Mouse (Mus musculus) embryonic facial prominence, embryonic 14.5 days (tissue): Measurements from ENCODE around the gene Rpl14. TPM values are rescaled to one million over a fixed set of nuclear protein-coding genes. Genes with fewer than 3 reads are reported as not detected.

Source experiments
- ATAC-seq: fragments of 200-750 bp; cut with Nextera tagmentation; 2 replicates; pipeline ENCODE4 v1.8.0; 2017; ENCODE audit warnings: low read depth, moderate number of reproducible peaks, moderate TSS enrichment
- DNase-seq: peaks from one replicate; pipeline ENCODE4 v3.0.0-alpha.2; 2015; ENCODE audit warnings: low spot score
- H3K27ac ChIP-seq: fragments of 300-500 bp; sonication (generic); replicated peaks from 2 replicates; pipeline ENCODE4 v1.5.1; 2014; ENCODE audit warnings: low read depth, mild to moderate bottlenecking, low read length, moderate library complexity
- H3K27me3 ChIP-seq: fragments of 300-500 bp; sonication (generic); replicated peaks from 2 replicates; pipeline ENCODE4 v1.6.1; 2014; ENCODE audit warnings: low read length; ENCODE audit not compliant: control insufficient read depth, insufficient read depth
- H3K36me3 ChIP-seq: fragments of 300-500 bp; sonication (generic); 2 replicates; pipeline ENCODE4 v1.6.1; 2014; ENCODE audit warnings: low read length, mixed read lengths; ENCODE audit not compliant: control insufficient read depth, insufficient read depth
- H3K4me1 ChIP-seq: fragments of 300-500 bp; sonication (generic); 2 replicates; pipeline ENCODE4 v1.6.1; 2014; ENCODE audit warnings: antibody characterized with exemption, low read length; ENCODE audit not compliant: control insufficient read depth, insufficient read depth
- H3K4me2 ChIP-seq: fragments of 300-500 bp; sonication (generic); 2 replicates; pipeline ENCODE4 v1.6.1; 2014; ENCODE audit warnings: low read depth, mild to moderate bottlenecking, low read length, moderate library complexity, mixed read lengths
- H3K4me3 ChIP-seq: fragments of 300-500 bp; sonication (generic); 2 replicates; pipeline ENCODE4 v1.5.1; 2014; ENCODE audit warnings: low read depth, mild to moderate bottlenecking, low read length
- H3K9ac ChIP-seq: fragments of 300-500 bp; sonication (generic); 2 replicates; pipeline ENCODE4 v1.6.1; 2014; ENCODE audit warnings: low read depth, mild to moderate bottlenecking, low read length, moderate library complexity, mixed read lengths
- H3K9me3 ChIP-seq: fragments of 300-500 bp; sonication (generic); 2 replicates; pipeline ENCODE4 v1.6.1; 2016; ENCODE audit warnings: low read length; ENCODE audit not compliant: control insufficient read depth
- WGBS: fragments of 180-500 bp; shearing (Covaris S2); extraction: QIAGEN DNeasy Blood & Tissue Kit; methylation state at CpG from one replicate; pipeline ENCODE4 v1.1.7; 2014; 5-methylcytosine and 5-hydroxymethylcytosine counted together
- polyA plus RNA-seq: library from polyadenylated mRNA; unstranded; fragments of >200 nt; fragmentation: Nextera tagmentation; extraction: Ambion mirVana; gene quantifications from 2 replicates; pipeline ENCODE4 v1.2.1, GENCODE M21; 2014

Gene Rpl14
- polyA plus RNA-seq, 1 experiment from 2014 or later = 1,026 TPM

DNA sequence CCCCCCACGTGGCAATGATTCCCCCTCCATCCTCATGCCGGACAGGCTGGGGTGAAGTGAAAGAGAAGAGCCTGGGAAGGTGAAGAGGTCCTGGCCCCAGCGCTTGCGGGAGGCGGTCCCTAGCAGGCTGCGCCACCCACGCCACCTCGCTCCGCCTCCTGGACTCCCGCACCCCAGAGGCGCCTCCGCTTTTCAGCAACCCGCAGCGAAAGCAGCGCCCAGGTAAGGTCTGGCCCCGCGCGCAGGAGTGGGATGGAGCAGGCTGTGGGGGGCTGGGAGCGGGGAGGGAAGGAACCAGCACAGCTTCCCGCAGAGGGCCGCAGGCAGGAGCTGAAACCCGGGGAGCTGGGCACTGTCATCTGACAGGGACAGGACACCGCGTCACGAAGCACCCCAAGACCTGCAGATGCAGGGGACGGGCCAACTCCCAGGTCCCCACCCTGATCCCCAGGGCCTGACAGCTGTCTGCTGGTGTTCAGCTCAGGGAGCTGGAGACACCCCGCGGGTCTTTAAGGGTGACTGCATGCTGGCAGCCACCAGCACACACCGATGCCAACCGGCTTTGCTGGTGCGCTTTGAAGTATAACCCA, 31.5 kb upstream of the Rpl14 start, which contains the start of gene Entpd3:
TSS of gene Entpd3 (plus strand) at position 157 of the 590 bp plus-strand sequence.
- WGBS = under 1% methylated on average over 16 of the region's 31 CpGs
- H3K27me3 ChIP-seq = peaks cover 14% of the 10 kb centered on the region; the same call in 1 of the 2 replicates
- ATAC-seq = peak; percentile 51; the same call in 1 of the 2 replicates

DNA sequence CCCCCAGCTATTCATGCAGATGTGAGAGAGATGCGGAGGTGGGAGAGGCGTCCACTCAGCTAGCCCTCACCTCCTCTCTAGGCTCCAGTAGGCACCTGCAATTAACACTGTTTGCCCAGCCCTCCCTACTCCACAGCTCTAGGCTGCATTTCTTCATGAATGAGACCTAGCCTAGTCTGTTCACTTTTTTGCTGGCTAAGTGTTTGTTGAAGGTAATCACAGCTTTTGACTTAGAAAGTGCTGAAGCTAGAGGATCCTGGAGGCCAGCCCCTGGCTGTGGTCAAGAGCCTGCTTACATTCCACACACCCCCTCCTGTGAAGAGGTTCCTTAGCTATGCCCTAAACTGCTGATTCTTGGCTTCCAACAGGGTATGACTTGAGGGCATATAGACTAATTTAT, 29.8 kb upstream of the Rpl14 start:
- Histone ChIP-seq H3K9ac (no peak overlapping the region), H3K4me2 (peak overlapping the region; percentile 86; the same call in 1 of the 2 replicates), H3K4me1 (peaks cover 12% of the 10 kb centered on the region; the same call in 1 of the 2 replicates), H3K36me3 (no peaks in the 10 kb centered on the region), H3K9me3 (no peaks in the 10 kb centered on the region), H3K27ac (no peak overlapping the region), H3K27me3 (peaks cover 14% of the 10 kb centered on the region; the same call in 1 of the 2 replicates), H3K4me3 (no peak overlapping the region)
- DNase-seq (peak; percentile 55), ATAC-seq (peak; percentile 42; the same call in 1 of the 2 replicates)
- no CpG with 5 or more reads among the region's 2 CpGs for WGBS

More for the DNA sequence above, 31.5 kb upstream of the Rpl14 start, which contains the start of gene Entpd3:
- Histone ChIP-seq H3K9me3 (no peaks in the 10 kb centered on the region), H3K27ac (no peak within 1 kb of the TSS), H3K4me1 (peaks cover 12% of the 10 kb centered on the region; the same call in 1 of the 2 replicates), H3K4me3 (peak within 1 kb of the TSS; percentile 46), H3K36me3 (no peaks in the 10 kb centered on the region), H3K9ac (peak within 1 kb of the TSS; percentile 64), H3K4me2 (peak within 1 kb of the TSS; percentile 86)
- peak; percentile 40 for DNase-seq

DNA sequence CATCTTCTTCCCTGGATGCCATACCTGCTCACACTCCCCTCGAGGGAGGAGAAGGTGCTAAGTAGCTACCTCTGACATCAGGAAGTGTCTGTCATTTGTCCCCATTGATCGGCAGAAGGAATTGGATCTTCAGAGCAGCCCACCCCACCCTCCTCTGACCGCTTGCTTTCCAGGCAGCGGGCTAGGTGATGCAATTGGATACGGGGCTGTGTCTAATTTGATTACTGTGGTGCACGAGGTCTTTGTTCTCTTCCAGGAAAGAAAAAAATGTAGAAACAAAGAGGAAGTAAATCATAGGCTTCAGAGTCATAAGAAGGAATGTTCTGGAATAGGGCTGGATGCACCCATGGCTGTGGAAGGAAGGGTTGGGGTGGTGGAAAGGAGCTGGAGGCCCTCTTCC, 29.0 kb upstream of the Rpl14 start:
- Histone ChIP-seq H3K27me3 (peaks cover 14% of the 10 kb centered on the region; the same call in 1 of the 2 replicates), H3K4me1 (peaks cover 17% of the 10 kb centered on the region), H3K4me2 (peak overlapping the region; percentile 30), H3K36me3 (no peaks in the 10 kb centered on the region), H3K27ac (no peak overlapping the region), H3K9ac (no peak overlapping the region), H3K4me3 (no peak overlapping the region), H3K9me3 (no peaks in the 10 kb centered on the region)
- ATAC-seq (peak; percentile 23; the same call in 1 of the 2 replicates), DNase-seq (peak; percentile 50)
- under 1% methylated on average over 6 of the region's 6 CpGs for WGBS

DNA sequence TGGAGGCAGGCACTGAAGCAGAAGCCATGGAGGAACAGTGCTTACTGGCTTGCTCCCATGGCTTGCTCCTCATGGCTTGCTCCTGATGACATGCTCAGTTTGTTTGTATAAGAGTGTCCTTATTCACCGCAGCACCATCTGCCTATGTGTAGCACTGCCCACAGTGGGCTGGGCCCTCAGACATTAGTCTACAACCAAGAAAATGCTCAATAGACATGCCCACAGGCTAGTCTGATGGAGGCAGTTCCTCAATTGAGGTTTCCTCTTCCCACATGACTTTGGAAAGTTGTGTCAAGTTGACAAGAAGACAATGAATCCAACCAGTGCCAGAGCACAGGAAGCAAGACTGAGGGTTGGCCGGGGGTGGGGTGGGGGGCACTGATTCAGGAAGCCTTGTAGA, 25.2 kb upstream of the Rpl14 start:
- DNase-seq (no peak), ATAC-seq (no peak)
- Histone ChIP-seq H3K9me3 (no peaks in the 10 kb centered on the region), H3K36me3 (no peaks in the 10 kb centered on the region), H3K9ac (no peak overlapping the region), H3K4me1 (peaks cover 13% of the 10 kb centered on the region; the same call in 1 of the 2 replicates), H3K4me2 (no peak overlapping the region), H3K27me3 (no peaks in the 10 kb centered on the region), H3K27ac (no peak overlapping the region), H3K4me3 (no peak overlapping the region)
- WGBS = 72% methylated on average over 2 of the region's 2 CpGs

DNA sequence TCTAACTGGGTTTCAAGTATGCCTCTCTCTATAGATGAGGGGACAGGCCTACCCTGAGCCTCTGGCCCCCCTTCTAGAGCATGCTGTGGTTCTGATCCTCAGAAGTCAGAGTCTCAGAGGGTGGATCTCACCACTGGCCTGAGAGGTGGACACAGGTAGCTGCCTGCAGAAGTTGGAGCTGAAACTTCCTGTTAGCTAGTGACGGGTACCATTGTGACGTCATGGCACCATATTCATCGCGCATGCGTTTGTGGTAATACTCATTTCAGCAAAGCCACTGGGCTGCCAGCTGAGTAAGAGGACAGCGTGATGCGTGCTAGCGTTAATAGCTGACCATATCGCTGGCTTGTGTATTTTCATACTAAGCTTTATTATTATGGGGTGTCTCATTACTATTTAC, 24.8 kb upstream of the Rpl14 start:
- no peak for ATAC-seq
- 88% methylated on average over 9 of the region's 9 CpGs for WGBS
- no peak overlapping the region for H3K9ac ChIP-seq
- H3K27ac ChIP-seq = no peak overlapping the region
- H3K9me3 ChIP-seq = no peaks in the 10 kb centered on the region
- no peak overlapping the region for H3K4me3 ChIP-seq
- H3K36me3 ChIP-seq = no peaks in the 10 kb centered on the region
- H3K27me3 ChIP-seq = no peaks in the 10 kb centered on the region
- peak overlapping the region; percentile 41; the same call in 1 of the 2 replicates for H3K4me2 ChIP-seq
- H3K4me1 ChIP-seq = peaks cover 13% of the 10 kb centered on the region; the same call in 1 of the 2 replicates
- DNase-seq = no peak

DNA sequence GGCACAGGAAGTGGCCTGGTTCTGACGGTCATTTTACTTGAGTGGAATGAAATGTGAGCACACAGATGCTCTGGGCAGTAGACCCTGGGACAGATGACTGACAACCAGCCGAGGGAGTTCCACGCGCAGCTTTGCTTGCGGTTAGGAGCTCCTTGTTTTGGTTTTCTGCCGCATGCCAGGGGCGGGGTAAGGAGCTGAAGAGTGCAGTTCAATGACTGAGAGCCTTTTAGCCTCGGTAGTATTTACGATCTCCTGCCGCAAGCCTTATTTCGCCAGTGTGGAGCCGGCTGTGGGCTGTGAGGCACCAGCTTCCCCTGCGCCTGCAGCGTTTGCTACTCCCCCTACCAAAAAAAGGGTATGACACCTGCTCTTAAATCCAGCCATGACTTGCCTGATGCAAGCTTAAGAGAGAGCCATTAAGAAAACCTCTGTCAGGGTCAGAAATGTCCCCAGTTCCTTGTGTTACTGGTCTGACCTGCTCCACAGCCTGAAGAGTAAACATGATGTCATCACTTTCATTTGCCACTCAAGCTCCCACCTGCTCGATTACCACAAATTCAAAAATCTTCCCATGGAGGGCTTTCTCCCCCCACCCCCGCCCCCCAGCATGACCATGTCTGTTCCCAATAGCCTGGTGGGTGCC, 24.1 kb upstream of the Rpl14 start:
- peaks cover 9% of the 10 kb centered on the region; the same call in 1 of the 2 replicates for H3K4me1 ChIP-seq
- no peaks in the 10 kb centered on the region for H3K27me3 ChIP-seq
- no peaks in the 10 kb centered on the region for H3K36me3 ChIP-seq
- 14% methylated on average over 16 of the region's 16 CpGs for WGBS
- H3K4me3 ChIP-seq = 0 out of 2 replicates have a peak overlapping the region, but pooled peaks have one; percentile 11
- peak; percentile 75 for ATAC-seq
- peak overlapping the region; percentile 23; the same call in 1 of the 2 replicates for H3K27ac ChIP-seq
- peak overlapping the region; percentile 41 for H3K4me2 ChIP-seq
- peak; percentile 69 for DNase-seq
- H3K9me3 ChIP-seq = no peaks in the 10 kb centered on the region
- H3K9ac ChIP-seq = peak overlapping the region; percentile 45

DNA sequence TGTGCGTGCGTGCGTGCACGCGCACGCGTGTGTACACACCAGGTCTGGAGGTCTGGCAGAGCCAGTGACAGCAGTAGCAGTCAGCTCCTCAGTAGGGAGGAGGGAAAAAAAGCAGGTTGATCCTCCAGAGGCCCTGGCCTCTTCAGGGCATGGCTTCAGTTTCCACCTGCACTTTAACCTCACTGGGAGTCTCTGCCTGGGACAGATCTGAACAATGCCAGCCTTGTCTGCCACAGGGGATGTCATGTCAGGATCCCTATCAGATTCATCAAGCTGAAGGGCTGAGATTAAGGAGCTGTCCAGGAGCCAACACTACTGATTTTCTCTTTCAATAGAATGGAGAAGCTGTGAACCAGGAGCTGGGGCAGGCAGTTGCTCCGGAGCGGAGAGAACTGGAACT, 20.5 kb upstream of the Rpl14 start:
- Histone ChIP-seq H3K4me1 (peaks cover 9% of the 10 kb centered on the region; the same call in 1 of the 2 replicates), H3K4me2 (no peak overlapping the region), H3K4me3 (no peak overlapping the region), H3K9me3 (no peaks in the 10 kb centered on the region), H3K9ac (no peak overlapping the region), H3K27me3 (no peaks in the 10 kb centered on the region), H3K27ac (no peak overlapping the region), H3K36me3 (no peaks in the 10 kb centered on the region)
- DNase-seq (no peak), ATAC-seq (no peak)
- WGBS = 82% methylated on average over 9 of the region's 9 CpGs

DNA sequence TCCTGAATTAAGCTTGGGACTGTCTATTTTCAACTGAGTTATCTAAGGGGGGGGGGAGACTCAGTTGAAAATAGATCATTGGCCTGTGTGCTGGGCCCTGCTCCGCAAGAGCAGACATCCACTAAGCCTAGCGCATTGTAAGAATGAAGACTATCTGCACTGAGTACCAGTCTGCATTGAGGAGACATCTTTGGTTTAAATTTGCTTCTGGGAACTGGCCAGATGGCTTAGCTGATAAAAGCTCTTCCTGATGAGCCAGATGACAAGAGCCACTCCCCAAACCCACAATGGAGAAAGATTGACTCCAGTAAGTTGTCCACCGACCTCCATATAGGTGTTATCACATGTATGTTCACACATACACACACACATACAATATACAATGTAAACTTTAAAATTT, 7.7 kb upstream of the Rpl14 start:
- no peaks in the 10 kb centered on the region for H3K36me3 ChIP-seq
- no peak overlapping the region for H3K4me2 ChIP-seq
- WGBS = 88% methylated on average over 3 of the region's 3 CpGs
- no peak overlapping the region for H3K9ac ChIP-seq
- no peaks in the 10 kb centered on the region for H3K27me3 ChIP-seq
- H3K4me3 ChIP-seq = no peak overlapping the region
- no peaks in the 10 kb centered on the region for H3K9me3 ChIP-seq
- no peak for DNase-seq
- H3K27ac ChIP-seq = no peak overlapping the region
- no peak for ATAC-seq
- no peaks in the 10 kb centered on the region for H3K4me1 ChIP-seq
